Mouse (Mus musculus): Measurements from ENCODE around the gene Nek4. TPM values are rescaled to one million over a fixed set of nuclear protein-coding genes. Genes with fewer than 3 reads are reported as not detected.

Nek4 gene
- 13.4 and 14.1 TPM in 2 replicates for polyA plus RNA-seq (2014; fragmentation: Nextera tagmentation; extraction: Ambion mirVana)

DNA sequence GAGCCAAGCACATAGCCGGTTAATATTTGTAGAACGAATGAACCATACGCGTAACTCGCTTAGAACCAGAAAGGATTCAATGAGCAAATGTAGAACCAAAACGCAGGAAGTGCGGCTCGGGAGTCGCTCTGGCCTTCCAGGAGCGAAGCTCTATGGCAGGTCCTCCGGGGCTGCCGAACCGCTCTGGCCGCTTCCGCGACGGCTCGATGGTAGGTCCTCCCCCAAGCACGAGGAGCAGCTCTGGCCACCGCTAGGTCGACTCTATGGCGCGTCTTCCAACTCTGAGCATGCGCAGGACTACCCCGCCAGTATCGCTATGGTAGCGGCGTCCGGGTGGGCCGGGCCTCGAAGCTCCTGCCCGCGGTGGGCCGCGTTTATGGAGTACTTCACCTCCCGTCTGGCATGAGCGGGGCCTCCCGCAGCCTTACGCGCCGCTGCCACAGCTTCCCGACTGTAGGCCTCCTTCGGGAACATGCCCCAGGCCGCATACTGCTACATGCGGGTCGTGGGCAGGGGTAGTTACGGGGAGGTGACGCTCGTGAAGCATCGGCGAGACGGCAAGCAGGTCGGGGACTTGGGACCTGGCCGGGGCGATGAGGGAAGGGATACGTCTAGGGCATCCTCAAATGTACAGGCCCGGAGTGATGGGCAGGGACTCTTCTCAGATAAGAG, at the start of gene Nek4:
Nek4 (plus strand) TSS at position 224 of the 672 bp plus-strand sequence.
- ATAC-seq (ENCODE audit: low FRiP score) (peak; percentile 99), DNase-seq (ENCODE audit: low spot score) (peak; percentile 96)
- under 1% methylated on average over 57 of the region's 57 CpGs for WGBS
- Histone ChIP-seq H3K27me3 (ENCODE audit: control insufficient read depth, insufficient read depth, low read length) (no peaks in the 10 kb centered on the region), H3K27ac (peak within 1 kb of the TSS; percentile 76), H3K4me1 (replicated peaks; ENCODE audit: control insufficient read depth, insufficient read depth, low read length) (peaks cover 12% of the 10 kb centered on the region), H3K4me3 (replicated peaks; ENCODE audit: low read length) (peak within 1 kb of the TSS; percentile 65), H3K9me3 (ENCODE audit: control insufficient read depth, low read length) (no peaks in the 10 kb centered on the region), H3K4me2 (replicated peaks) (peak within 1 kb of the TSS; percentile 78), H3K9ac (peak within 1 kb of the TSS; percentile 81), H3K36me3 (replicated peaks; ENCODE audit: control insufficient read depth, insufficient read depth) (0 out of 2 replicates have a peak, but pooled peaks cover 16% of the 10 kb centered on the region)

GRCm38 (mm10) chr14:30902628-30903027, 48.5 kb upstream of the Nek4 start:
- 91% methylated on average over 5 of the region's 5 CpGs for WGBS
- Histone ChIP-seq H3K4me3 (replicated peaks; ENCODE audit: low read length) (no peak overlapping the region), H3K36me3 (replicated peaks; ENCODE audit: control insufficient read depth, insufficient read depth) (no peaks in the 10 kb centered on the region), H3K9me3 (ENCODE audit: control insufficient read depth, low read length) (0 out of 2 replicates have a peak, but pooled peaks cover 6% of the 10 kb centered on the region), H3K4me1 (replicated peaks; ENCODE audit: control insufficient read depth, insufficient read depth, low read length) (no peaks in the 10 kb centered on the region), H3K4me2 (replicated peaks) (no peak overlapping the region), H3K9ac (no peak overlapping the region), H3K27ac (no peak overlapping the region), H3K27me3 (ENCODE audit: control insufficient read depth, insufficient read depth, low read length) (no peaks in the 10 kb centered on the region)
- DNase-seq (ENCODE audit: low spot score): no peak
- ATAC-seq (ENCODE audit: low FRiP score): no peak

DNA sequence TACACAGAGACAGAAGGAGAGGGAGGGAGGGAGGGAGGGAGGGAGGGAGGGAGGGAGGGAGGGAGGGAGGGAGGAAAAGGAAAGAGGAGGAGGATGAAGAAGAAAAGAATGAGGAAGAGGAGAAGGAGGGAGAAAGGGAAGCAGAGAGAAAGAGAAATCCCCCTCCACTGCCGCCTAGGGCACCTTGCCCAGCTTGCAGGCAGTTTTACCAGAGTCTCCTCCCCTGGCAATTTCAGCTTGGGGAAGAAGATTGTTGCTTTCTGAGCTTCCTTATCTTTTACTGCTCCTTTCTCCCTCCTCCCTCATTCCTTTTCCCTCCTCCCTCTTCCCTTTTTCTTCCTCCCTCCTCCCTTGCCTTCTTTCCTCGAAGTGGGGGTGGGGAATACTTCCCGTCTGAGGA, 48.1 kb upstream of the Nek4 start:
- no peak for ATAC-seq (ENCODE audit: low FRiP score)
- Histone ChIP-seq H3K9ac (no peak overlapping the region), H3K9me3 (ENCODE audit: control insufficient read depth, low read length) (0 out of 2 replicates have a peak, but pooled peaks cover 6% of the 10 kb centered on the region), H3K4me1 (replicated peaks; ENCODE audit: control insufficient read depth, insufficient read depth, low read length) (no peaks in the 10 kb centered on the region), H3K27ac (no peak overlapping the region), H3K4me3 (replicated peaks; ENCODE audit: low read length) (no peak overlapping the region), H3K36me3 (replicated peaks; ENCODE audit: control insufficient read depth, insufficient read depth) (no peaks in the 10 kb centered on the region), H3K4me2 (replicated peaks) (no peak overlapping the region), H3K27me3 (ENCODE audit: control insufficient read depth, insufficient read depth, low read length) (no peaks in the 10 kb centered on the region)
- DNase-seq (ENCODE audit: low spot score): no peak
- WGBS: 79% methylated on average over 3 of the region's 3 CpGs

DNA sequence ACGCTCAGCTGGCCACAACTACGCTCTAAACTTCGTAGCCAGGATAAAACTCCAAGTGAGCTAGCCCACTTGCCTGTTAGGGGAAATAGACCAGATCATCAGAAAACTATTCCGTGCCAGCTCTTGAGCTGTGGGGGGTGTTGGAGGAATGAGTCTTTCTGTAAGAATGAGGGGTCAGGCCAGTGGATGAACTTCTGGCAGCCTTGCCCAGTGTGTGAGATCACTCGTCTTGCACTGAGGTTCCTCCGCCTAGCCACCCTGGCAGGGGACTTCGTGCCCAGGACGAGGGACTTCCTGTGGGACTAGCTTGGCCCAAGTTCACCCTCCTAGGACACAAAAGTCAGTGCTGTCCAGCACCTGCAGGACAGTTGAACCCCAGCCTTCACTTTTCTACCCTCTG, 46.9 kb upstream of the Nek4 start:
- H3K9ac ChIP-seq: no peak overlapping the region
- no peak for DNase-seq (ENCODE audit: low spot score)
- WGBS: 82% methylated on average over 8 of the region's 8 CpGs

GRCm38 (mm10) chr14:30906001-30906400, 45.2 kb upstream of the Nek4 start:
- DNase-seq (ENCODE audit: low spot score) (no peak), ATAC-seq (ENCODE audit: low FRiP score) (no peak)
- 92% methylated on average over 6 of the region's 6 CpGs for WGBS
- Histone ChIP-seq H3K36me3 (replicated peaks; ENCODE audit: control insufficient read depth, insufficient read depth) (no peaks in the 10 kb centered on the region), H3K4me3 (replicated peaks; ENCODE audit: low read length) (no peak overlapping the region), H3K9ac (no peak overlapping the region), H3K4me2 (replicated peaks) (no peak overlapping the region), H3K9me3 (ENCODE audit: control insufficient read depth, low read length) (no peaks in the 10 kb centered on the region), H3K27me3 (ENCODE audit: control insufficient read depth, insufficient read depth, low read length) (no peaks in the 10 kb centered on the region), H3K27ac (no peak overlapping the region), H3K4me1 (replicated peaks; ENCODE audit: control insufficient read depth, insufficient read depth, low read length) (no peaks in the 10 kb centered on the region)

More for the DNA sequence above, 46.9 kb upstream of the Nek4 start:
- no peak overlapping the region for H3K4me3 ChIP-seq (replicated peaks; ENCODE audit: low read length)
- no peak overlapping the region for H3K4me2 ChIP-seq (replicated peaks)
- no peak for ATAC-seq (ENCODE audit: low FRiP score)
- no peaks in the 10 kb centered on the region for H3K27me3 ChIP-seq (ENCODE audit: control insufficient read depth, insufficient read depth, low read length)
- H3K27ac ChIP-seq: no peak overlapping the region
- no peaks in the 10 kb centered on the region for H3K36me3 ChIP-seq (replicated peaks; ENCODE audit: control insufficient read depth, insufficient read depth)
- H3K4me1 ChIP-seq (replicated peaks; ENCODE audit: control insufficient read depth, insufficient read depth, low read length): no peaks in the 10 kb centered on the region
- H3K9me3 ChIP-seq (ENCODE audit: control insufficient read depth, low read length): 0 out of 2 replicates have a peak, but pooled peaks cover 4% of the 10 kb centered on the region

DNA sequence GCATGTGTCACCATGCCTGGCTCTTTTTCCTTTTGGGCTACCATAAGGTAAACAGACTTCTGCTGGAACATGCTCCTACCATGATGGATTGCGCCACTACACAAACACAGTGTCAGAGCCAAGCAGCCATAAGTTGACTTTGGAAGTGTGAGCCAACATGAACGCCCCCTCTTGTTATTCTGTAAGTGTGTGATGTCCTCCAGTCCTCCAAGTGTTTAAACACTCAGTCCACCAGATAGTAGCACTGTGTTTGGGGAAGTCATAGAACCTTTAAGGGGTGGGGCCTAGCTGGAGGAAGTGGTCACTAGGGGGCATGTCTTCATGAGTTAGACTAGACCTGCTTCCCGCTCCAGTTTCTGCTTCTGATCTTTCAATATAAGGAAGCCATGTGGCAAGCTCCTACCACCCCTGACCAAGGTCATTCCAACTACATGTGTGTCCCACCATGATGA, 43.3 kb upstream of the Nek4 start:
- H3K4me2 ChIP-seq (replicated peaks): no peak overlapping the region
- no peaks in the 10 kb centered on the region for H3K27me3 ChIP-seq (ENCODE audit: control insufficient read depth, insufficient read depth, low read length)
- H3K9ac ChIP-seq: no peak overlapping the region
- no peaks in the 10 kb centered on the region for H3K4me1 ChIP-seq (replicated peaks; ENCODE audit: control insufficient read depth, insufficient read depth, low read length)
- DNase-seq (ENCODE audit: low spot score) (no peak), ATAC-seq (ENCODE audit: low FRiP score) (no peak)
- 95% methylated on average over 3 of the region's 3 CpGs for WGBS
- no peak overlapping the region for H3K4me3 ChIP-seq (replicated peaks; ENCODE audit: low read length)
- no peak overlapping the region for H3K27ac ChIP-seq
- no peaks in the 10 kb centered on the region for H3K9me3 ChIP-seq (ENCODE audit: control insufficient read depth, low read length)
- no peaks in the 10 kb centered on the region for H3K36me3 ChIP-seq (replicated peaks; ENCODE audit: control insufficient read depth, insufficient read depth)

GRCm38 (mm10) chr14:30911141-30911540, 40.0 kb upstream of the Nek4 start:
- 91% methylated on average over 8 of the region's 8 CpGs for WGBS
- ATAC-seq (ENCODE audit: low FRiP score) (no peak), DNase-seq (ENCODE audit: low spot score) (no peak)
- Histone ChIP-seq H3K27ac (no peak overlapping the region), H3K4me1 (replicated peaks; ENCODE audit: control insufficient read depth, insufficient read depth, low read length) (no peaks in the 10 kb centered on the region), H3K4me3 (replicated peaks; ENCODE audit: low read length) (no peak overlapping the region), H3K36me3 (replicated peaks; ENCODE audit: control insufficient read depth, insufficient read depth) (no peaks in the 10 kb centered on the region), H3K4me2 (replicated peaks) (no peak overlapping the region), H3K9me3 (ENCODE audit: control insufficient read depth, low read length) (no peaks in the 10 kb centered on the region), H3K9ac (no peak overlapping the region), H3K27me3 (ENCODE audit: control insufficient read depth, insufficient read depth, low read length) (no peaks in the 10 kb centered on the region)

GRCm38 (mm10) chr14:30912641-30913040, 38.5 kb upstream of the Nek4 start:
- no peak overlapping the region for H3K4me3 ChIP-seq (replicated peaks; ENCODE audit: low read length)
- DNase-seq (ENCODE audit: low spot score) (no peak), ATAC-seq (ENCODE audit: low FRiP score) (no peak)
- H3K27me3 ChIP-seq (ENCODE audit: control insufficient read depth, insufficient read depth, low read length): no peaks in the 10 kb centered on the region
- 85% methylated on average over 8 of the region's 8 CpGs for WGBS
- H3K9ac ChIP-seq: no peak overlapping the region
- H3K4me1 ChIP-seq (replicated peaks; ENCODE audit: control insufficient read depth, insufficient read depth, low read length): no peaks in the 10 kb centered on the region
- H3K4me2 ChIP-seq (replicated peaks): no peak overlapping the region
- no peaks in the 10 kb centered on the region for H3K36me3 ChIP-seq (replicated peaks; ENCODE audit: control insufficient read depth, insufficient read depth)
- no peaks in the 10 kb centered on the region for H3K9me3 ChIP-seq (ENCODE audit: control insufficient read depth, low read length)
- H3K27ac ChIP-seq: no peak overlapping the region

GRCm38 (mm10) chr14:30913404-30913803, 37.8 kb upstream of the Nek4 start:
- WGBS: 76% methylated on average over 5 of the region's 5 CpGs
- DNase-seq (ENCODE audit: low spot score) (no peak), ATAC-seq (ENCODE audit: low FRiP score) (no peak)
- no peaks in the 10 kb centered on the region for H3K27me3 ChIP-seq (ENCODE audit: control insufficient read depth, insufficient read depth, low read length)
- no peak overlapping the region for H3K9ac ChIP-seq
- H3K27ac ChIP-seq: no peak overlapping the region
- H3K4me1 ChIP-seq (replicated peaks; ENCODE audit: control insufficient read depth, insufficient read depth, low read length): no peaks in the 10 kb centered on the region
- H3K4me3 ChIP-seq (replicated peaks; ENCODE audit: low read length): no peak overlapping the region
- no peak overlapping the region for H3K4me2 ChIP-seq (replicated peaks)
- H3K36me3 ChIP-seq (replicated peaks; ENCODE audit: control insufficient read depth, insufficient read depth): no peaks in the 10 kb centered on the region
- no peaks in the 10 kb centered on the region for H3K9me3 ChIP-seq (ENCODE audit: control insufficient read depth, low read length)

All from hindbrain, embryonic 14.5 days (tissue).